Mouse (Mus musculus) liver, adult 2 months (tissue): ENCODE data around the gene Il1rn.

Experiments used
- CTCF ChIP-seq: fragments of 200-500 bp; IDR thresholded peaks from 2 replicates; pipeline ENCODE4 v1.5.1; 2011; ENCODE audit warnings: low read depth, low read length, control low read depth
- POLR2A ChIP-seq: fragments of 200-500 bp; IDR thresholded peaks from 2 replicates; pipeline ENCODE4 v1.6.1; 2011; ENCODE audit warnings: low read length, control low read depth; ENCODE audit not compliant: insufficient read depth; ENCODE audit errors: extremely low read depth

- TF ChIP-seq POLR2A = no peak
- TF ChIP-seq CTCF = no peak
Measured at GRCm38 (mm10) chr2:24311302-24312001, 25.2 kb upstream of the Il1rn start.
